Mouse (Mus musculus): Measurements from ENCODE around the gene Gm11037. TPM values are rescaled to one million over a fixed set of nuclear protein-coding genes. Genes with fewer than 3 reads are reported as not detected.

Gm11037 gene
- polyA plus RNA-seq, 1 experiment from 2014 or later, result not detected

- Histone ChIP-seq H3K79me2 (ENCODE audit: inconsistent target) (peaks cover 35% of the 10 kb centered on the region), H3K4me3 (ENCODE audit: inconsistent target) (no peak overlapping the region), H3K36me3 (ENCODE audit: inconsistent target) (peaks cover 5% of the 10 kb centered on the region; the same call in 1 of the 2 replicates), H3K27ac (no peak overlapping the region)
- WGBS (ENCODE audit: missing documents), result 69% methylated on average over 3 of the region's 3 CpGs
Measured at GRCm38 (mm10) chr2:131175286-131175944, 42.1 kb downstream of the Gm11037 start.

- no peak overlapping the region for H3K4me3 ChIP-seq (ENCODE audit: inconsistent target)
- H3K79me2 ChIP-seq (ENCODE audit: inconsistent target), result peaks cover 37% of the 10 kb centered on the region
- H3K27ac ChIP-seq, result no peak overlapping the region
- 91% methylated on average over 1 of the region's 1 CpGs for WGBS (ENCODE audit: missing documents)
- peaks cover 5% of the 10 kb centered on the region; the same call in 1 of the 2 replicates for H3K36me3 ChIP-seq (ENCODE audit: inconsistent target)
Measured at GRCm38 (mm10) chr2:131175945-131176309, 42.6 kb downstream of the Gm11037 start.

- WGBS (ENCODE audit: missing documents), result 83% methylated on average over 5 of the region's 5 CpGs
- Histone ChIP-seq H3K27ac (no peak overlapping the region), H3K4me3 (ENCODE audit: inconsistent target) (no peak overlapping the region), H3K79me2 (ENCODE audit: inconsistent target) (peaks cover 37% of the 10 kb centered on the region), H3K36me3 (ENCODE audit: inconsistent target) (peaks cover 5% of the 10 kb centered on the region; the same call in 1 of the 2 replicates)
Measured at GRCm38 (mm10) chr2:131176491-131176890, 43.2 kb downstream of the Gm11037 start.

- Histone ChIP-seq H3K4me3 (ENCODE audit: inconsistent target) (peak overlapping the region; percentile 61), H3K27ac (no peak overlapping the region)
- 88% methylated on average over 9 of the region's 9 CpGs for WGBS (ENCODE audit: missing documents)
Measured at GRCm38 (mm10) chr2:131177932-131178331, 44.6 kb downstream of the Gm11037 start.

GRCm38 (mm10) chr2:131178828-131179245, 45.5 kb downstream of the Gm11037 start:
- 47% methylated on average over 25 of the region's 26 CpGs for WGBS (ENCODE audit: missing documents)
- Histone ChIP-seq H3K79me2 (ENCODE audit: inconsistent target) (peaks cover 37% of the 10 kb centered on the region), H3K36me3 (ENCODE audit: inconsistent target) (peaks cover 5% of the 10 kb centered on the region; the same call in 1 of the 2 replicates), H3K27ac (peak overlapping the region; percentile 25; the same call in 1 of the 2 replicates), H3K4me3 (ENCODE audit: inconsistent target) (peak overlapping the region; percentile 61)

More at GRCm38 (mm10) chr2:131177932-131178331, 44.6 kb downstream of the Gm11037 start:
- peaks cover 5% of the 10 kb centered on the region; the same call in 1 of the 2 replicates for H3K36me3 ChIP-seq (ENCODE audit: inconsistent target)
- peaks cover 37% of the 10 kb centered on the region for H3K79me2 ChIP-seq (ENCODE audit: inconsistent target)

GRCm38 (mm10) chr2:131179246-131179886, 46.1 kb downstream of the Gm11037 start:
- under 1% methylated on average over 65 of the region's 67 CpGs for WGBS (ENCODE audit: missing documents)
- Histone ChIP-seq H3K36me3 (ENCODE audit: inconsistent target) (peaks cover 5% of the 10 kb centered on the region; the same call in 1 of the 2 replicates), H3K27ac (peak overlapping the region; percentile 73), H3K4me3 (ENCODE audit: inconsistent target) (peak overlapping the region; percentile 61), H3K79me2 (ENCODE audit: inconsistent target) (peaks cover 37% of the 10 kb centered on the region)

GRCm38 (mm10) chr2:131179990-131180587, 46.8 kb downstream of the Gm11037 start, which contains the start of gene Cenpb:
TSS of gene Cenpb (minus strand) at chr2:131180067.
- peaks cover 5% of the 10 kb centered on the region; the same call in 1 of the 2 replicates for H3K36me3 ChIP-seq (ENCODE audit: inconsistent target)
- peak within 1 kb of the TSS; percentile 61 for H3K4me3 ChIP-seq (ENCODE audit: inconsistent target)
- WGBS (ENCODE audit: missing documents), result 2% methylated on average over 52 of the region's 57 CpGs
- peaks cover 37% of the 10 kb centered on the region for H3K79me2 ChIP-seq (ENCODE audit: inconsistent target)
- H3K27ac ChIP-seq, result peak within 1 kb of the TSS; percentile 73

Other genes with a start within 250 kb of the Gm11037 start
- gene 4930402H24Rik, start 227.1 kb upstream of the Gm11037 start, polyA plus RNA-seq (2018), result 12.1 to 15.5 TPM (median 12.6 TPM) in 3 replicates
- gene Atrn, start 227.0 kb upstream of the Gm11037 start, polyA plus RNA-seq (2018), result 10.6 to 13.5 TPM (median 13.4 TPM) in 3 replicates
- gene Gfra4, start 90.4 kb upstream of the Gm11037 start, polyA plus RNA-seq (2018), result 1.2 to 7.8 TPM (median 2.4 TPM) in 3 replicates
- 5.1 to 26.4 TPM (median 5.5 TPM) in 3 replicates for gene Adam33, start 69.7 kb upstream of the Gm11037 start, polyA plus RNA-seq (2018)
- gene Siglec1, start 46.7 kb upstream of the Gm11037 start, polyA plus RNA-seq (2018), result 63.7 to 152 TPM (median 102 TPM) in 3 replicates
- gene Hspa12b, start 6.2 kb upstream of the Gm11037 start, polyA plus RNA-seq (2018), result 0.06 to 0.17 TPM in 2 of 3 replicates, not detected in the other
- 29.5 to 50.1 TPM (median 49.5 TPM) in 3 replicates for gene 1700037H04Rik, start 26.6 kb downstream of the Gm11037 start, polyA plus RNA-seq (2018)
- 97.8 to 113 TPM (median 108 TPM) in 3 replicates for gene Cenpb, start 46.6 kb downstream of the Gm11037 start, polyA plus RNA-seq (2018)
- gene Cdc25b, start 53.5 kb downstream of the Gm11037 start, polyA plus RNA-seq (2018), result 8.9 to 17.1 TPM (median 9.4 TPM) in 3 replicates
- gene Spef1, start 53.8 kb downstream of the Gm11037 start, polyA plus RNA-seq (2018), result 0.98 to 3.7 TPM (median 2.0 TPM) in 3 replicates
- 16.5 to 31.5 TPM (median 17.0 TPM) in 3 replicates for gene Ap5s1, start 73.6 kb downstream of the Gm11037 start, polyA plus RNA-seq (2018)
- 34.6 to 46.5 TPM (median 41.4 TPM) in 3 replicates for gene Mavs, start 100.6 kb downstream of the Gm11037 start, polyA plus RNA-seq (2018)
- 23.9 to 28.9 TPM (median 26.8 TPM) in 3 replicates for gene Pank2, start 129.0 kb downstream of the Gm11037 start, polyA plus RNA-seq (2018)
- 1.9 to 2.8 TPM (median 2.8 TPM) in 3 replicates for gene Rnf24, start 219.4 kb downstream of the Gm11037 start, polyA plus RNA-seq (2018)